Mouse (Mus musculus) cerebellum, adult 2 months (tissue): ENCODE measurements at regions not wholly inside any gene's neighbourhood (a gene's known extent, or its start where the extent isn't known, plus 50 kb on each side); places are given as distances from the start of the nearest gene placed in this dataset.

Experiments
- CTCF ChIP-seq: fragments of 200-500 bp; IDR thresholded peaks from 2 replicates; pipeline ENCODE4 v1.5.1; 2011; ENCODE audit warnings: low read depth, mild to moderate bottlenecking, control low read depth, low read length, moderate library complexity, borderline replicate concordance; ENCODE audit not compliant: insufficient read depth
- POLR2A ChIP-seq: fragments of 200-500 bp; IDR thresholded peaks from 2 replicates; pipeline ENCODE4 v1.6.1; 2011; ENCODE audit warnings: low read length, control low read depth, borderline replicate concordance; ENCODE audit not compliant: insufficient read depth

DNA sequence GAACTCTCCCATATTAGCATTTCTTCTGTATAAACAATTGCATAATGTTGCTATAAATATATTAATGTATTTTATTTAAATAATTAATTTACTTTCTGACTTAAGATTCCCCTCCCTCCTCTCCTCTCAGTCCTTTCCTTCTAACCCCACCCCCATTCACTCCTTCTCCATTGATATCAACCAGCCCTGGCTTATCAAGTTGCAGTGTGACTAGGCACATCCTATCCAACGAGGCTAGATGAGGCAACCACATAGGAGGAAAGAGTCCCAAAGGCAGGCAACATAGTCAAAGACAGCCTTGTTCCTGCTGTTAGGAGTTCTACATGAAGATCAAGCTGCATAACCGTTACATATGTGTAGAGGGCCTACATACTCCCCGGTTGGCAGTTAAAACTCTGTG lies 182.2 kb downstream of the Car2 start:
- TF ChIP-seq CTCF (no peak), POLR2A (no peak)
